Mouse (Mus musculus) adrenal gland, adult 2 months (tissue): Measurements from ENCODE around the gene Gh. TPM values are rescaled to one million over a fixed set of nuclear protein-coding genes. Genes with fewer than 3 reads are reported as not detected.
"Not testable (repeated sequence)": the region's sequence is repeated elsewhere in the genome, so short reads cannot be mapped to it uniquely, and the experiment has no call there.

Experiments
- DNase-seq: peaks from one replicate; pipeline ENCODE4 v3.0.0; 2021
- long read RNA-seq: library from polyadenylated mRNA; stranded (forward); transcript quantifications from one replicate; pipeline ENCODE4 v2.0.0, GENCODE M21; 2021
- polyA plus RNA-seq: library from polyadenylated mRNA; depleted of rRNA; stranded (reverse); fragments of >200 nt; gene quantifications from 2 replicates; pipeline ENCODE4 v1.2.3, GENCODE M21; 2012; rRNA removed
- total RNA-seq, 2 experiments: library from RNA; stranded (reverse); gene quantifications; 2 replicates each; pipeline ENCODE4 v1.2.3; 2021

Gene Gh
- total RNA-seq (not detected), polyA plus RNA-seq (not detected in 2 replicates)
- long read RNA-seq, result 0 reads

DNA sequence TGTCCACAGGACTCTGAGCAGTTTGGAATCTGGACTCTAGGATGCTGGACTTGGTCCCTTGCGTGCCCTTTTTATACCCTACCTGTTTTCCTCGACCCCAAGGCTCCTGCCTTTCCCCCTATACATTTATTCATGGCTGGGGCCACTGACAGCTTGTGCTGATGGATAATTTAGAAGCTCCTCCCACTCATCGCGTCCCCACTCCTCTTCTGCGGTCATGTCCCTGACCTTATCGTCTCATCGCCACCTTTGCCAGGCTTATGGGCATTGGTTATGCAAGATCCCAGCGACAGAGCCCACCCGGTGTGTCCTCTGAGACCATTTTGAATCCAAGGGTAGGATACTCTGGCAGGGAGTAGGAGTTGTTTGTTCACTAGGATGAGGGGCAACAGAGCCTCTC, at the start of gene Gh:
Gene Gh (minus strand): TSS at position 101 of the 400 bp plus-strand sequence.
- no peak for DNase-seq

DNA sequence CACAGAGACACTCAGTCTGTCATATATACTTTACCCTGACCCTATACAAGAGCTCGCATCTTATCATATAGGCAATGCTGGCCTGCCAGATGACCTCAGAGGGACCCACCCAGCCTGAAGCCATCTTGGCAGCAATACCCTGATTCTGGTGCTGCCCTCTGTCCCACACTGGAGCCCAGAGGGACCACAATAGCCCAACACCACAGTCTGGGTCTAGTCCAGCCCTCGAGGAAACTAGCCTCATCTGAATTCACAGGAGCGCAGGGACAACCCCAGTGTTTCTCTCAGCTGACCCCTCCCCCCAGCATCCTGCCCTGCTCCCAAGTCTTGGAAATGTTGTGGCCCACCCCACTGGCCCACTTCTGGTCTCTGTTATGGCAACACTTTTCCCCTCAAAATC, 49.6 kb upstream of the Gh start:
- no peak for DNase-seq

DNA sequence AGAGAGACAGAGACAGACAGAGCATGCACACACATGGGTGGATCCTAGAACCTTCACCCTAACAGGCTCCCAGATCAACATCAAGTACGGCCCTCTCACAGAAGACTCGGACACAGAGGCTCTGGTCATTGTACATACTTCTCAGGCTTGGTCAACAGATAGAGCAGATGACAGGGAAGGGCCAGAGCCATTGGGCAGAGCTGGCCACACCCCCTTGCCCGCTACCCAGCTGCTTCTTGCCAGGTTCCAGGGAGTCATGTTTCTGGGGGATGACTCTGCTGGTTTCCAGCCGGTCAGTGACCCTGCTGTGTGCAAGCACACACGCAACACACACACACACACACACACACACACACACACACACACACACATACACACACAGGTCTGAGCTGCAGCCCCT, 49.2 kb upstream of the Gh start:
- peak; percentile 42 for DNase-seq

DNA sequence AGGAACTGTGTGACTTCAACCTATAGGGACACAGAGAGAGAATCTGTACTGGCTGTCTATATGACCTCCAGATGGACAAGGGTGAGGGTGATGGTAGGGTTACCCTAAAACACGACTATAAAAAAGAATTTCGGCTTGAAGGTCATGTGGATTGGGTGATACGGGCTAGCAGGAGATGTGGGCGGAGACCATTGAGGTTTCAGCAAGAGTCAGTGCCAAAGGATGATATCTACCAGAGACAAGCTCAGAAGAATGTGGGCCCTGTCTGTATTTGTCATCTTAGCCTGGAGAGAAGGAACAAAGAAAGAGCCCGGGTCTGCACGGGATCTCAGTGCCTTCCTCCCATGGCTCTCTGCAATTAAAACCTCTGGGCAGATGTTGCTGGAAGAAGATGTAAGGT, 48.1 kb upstream of the Gh start:
- DNase-seq, result no peak

DNA sequence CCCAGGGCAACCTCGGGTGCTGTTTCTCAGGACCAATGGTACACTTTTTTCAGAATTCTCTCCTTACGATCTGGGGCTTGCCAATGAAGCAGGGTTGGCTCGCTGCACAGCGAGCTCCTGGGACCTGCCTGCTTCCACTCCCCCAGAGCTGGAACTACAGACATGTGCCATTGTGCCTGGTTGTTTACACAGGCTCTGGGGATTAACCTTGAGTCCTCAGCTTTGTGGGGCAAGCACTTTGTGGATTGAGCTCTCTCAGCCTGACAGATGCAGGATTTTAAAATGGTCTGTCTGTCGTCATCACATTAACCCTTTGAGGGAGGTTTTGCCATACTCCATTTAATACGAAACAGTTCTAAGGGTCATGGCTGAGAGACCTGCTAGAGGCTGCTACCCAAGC, 43.2 kb upstream of the Gh start:
- no peak for DNase-seq

DNA sequence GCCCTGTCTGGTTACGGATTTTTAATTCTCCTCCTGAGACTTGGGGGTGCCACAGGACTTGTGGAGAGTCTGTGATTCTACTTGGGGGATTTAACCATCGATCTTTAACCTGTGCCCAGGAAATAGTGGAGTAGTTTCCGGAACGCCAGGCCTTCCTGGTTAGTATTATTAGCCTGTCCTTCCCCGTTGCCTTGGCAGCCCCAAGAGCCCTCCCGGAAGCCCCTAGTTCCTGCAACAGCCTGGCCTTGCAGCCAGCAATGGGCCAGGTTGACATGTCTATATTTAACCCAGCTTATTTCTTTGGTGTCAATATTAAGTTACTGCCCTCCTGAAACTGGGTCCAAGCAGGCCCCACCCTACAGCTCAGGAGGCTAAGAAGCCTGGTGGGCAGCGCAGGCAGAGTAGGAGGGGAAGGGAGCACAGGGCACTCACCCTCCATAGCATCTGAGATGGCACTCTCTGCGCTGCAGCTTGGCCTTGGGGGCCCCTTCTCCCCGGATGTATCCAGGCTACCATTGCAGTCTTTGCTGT, 39.4 kb upstream of the Gh start:
- DNase-seq, result peak; percentile 24

DNA sequence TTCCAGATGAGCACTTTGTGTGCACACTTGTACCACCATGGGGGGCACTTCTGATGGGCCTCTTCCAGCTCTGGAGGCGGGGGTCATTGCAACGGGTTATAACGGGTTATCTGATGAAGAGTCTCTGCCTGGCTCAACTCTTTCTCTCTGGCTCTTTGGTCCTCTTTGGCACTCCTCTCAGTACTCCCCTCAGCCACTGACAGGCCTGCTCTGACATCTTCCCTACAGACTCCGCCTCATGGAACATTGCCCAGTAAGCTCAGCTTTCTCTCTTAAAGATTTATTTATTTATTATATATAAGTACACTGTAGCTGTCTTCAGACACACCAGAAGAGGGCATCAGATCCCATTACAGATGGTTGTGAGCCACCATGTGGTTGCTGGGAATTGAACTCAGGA, 37.7 kb upstream of the Gh start:
- not testable (repeated sequence) for DNase-seq

DNA sequence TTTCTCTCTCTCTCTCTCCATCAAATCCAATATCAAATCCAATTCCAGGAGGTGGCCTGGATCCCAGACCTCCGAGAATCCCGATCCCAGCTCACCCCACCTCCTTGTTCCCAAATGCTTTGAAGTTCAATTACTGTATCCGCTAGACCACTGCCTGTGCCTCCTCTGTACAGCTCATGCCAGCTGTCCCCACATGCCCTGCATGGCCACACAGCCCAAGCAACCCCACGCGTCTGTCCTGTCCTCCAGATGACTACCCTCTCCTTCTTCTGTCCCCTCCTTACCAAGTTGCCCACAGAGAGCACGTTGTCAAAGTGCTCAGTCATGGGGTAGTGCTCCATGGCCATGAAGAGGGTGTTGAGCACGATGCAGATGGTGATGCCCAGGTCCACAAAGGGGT, 37.2 kb upstream of the Gh start:
- no peak for DNase-seq

DNA sequence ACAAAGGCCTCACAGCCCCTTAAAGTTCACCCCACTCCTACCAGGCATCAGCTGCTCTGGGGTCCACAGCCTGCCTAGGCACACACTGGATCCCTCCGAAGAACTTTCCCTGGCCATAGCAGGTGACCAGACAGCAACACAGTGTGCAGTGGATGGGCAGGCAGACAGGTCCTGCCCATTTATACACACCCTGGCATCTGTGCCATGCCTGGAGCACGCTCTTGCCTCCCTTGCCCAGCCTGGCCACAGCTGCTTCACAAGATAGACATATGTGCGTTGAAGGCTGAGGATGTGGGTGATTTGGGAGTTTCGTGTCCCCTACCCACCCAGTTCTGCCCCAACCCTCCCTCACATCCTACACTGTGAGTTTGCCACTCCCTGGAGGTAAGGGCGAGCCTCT, 36.4 kb upstream of the Gh start:
- no peak for DNase-seq

DNA sequence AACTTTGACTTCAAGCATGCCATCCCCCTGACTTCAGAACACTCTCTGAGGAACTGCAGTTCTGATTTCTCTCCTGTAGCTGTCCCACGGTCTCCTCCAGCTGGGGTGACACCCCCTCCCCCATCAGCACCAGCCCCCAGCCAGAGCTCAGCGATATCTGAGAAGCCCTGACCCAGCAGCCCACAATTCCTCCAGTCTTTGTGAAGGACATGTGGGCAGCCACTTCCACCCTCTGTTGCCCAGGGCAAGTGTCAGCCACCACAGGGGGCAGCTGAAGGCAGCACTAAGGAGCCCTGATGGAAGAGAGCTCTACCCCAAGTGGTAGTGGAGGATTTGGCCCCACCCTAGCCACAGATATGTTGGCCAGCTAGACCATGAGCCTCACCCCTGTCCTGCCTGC, 32.4 kb upstream of the Gh start:
- no peak for DNase-seq

DNA sequence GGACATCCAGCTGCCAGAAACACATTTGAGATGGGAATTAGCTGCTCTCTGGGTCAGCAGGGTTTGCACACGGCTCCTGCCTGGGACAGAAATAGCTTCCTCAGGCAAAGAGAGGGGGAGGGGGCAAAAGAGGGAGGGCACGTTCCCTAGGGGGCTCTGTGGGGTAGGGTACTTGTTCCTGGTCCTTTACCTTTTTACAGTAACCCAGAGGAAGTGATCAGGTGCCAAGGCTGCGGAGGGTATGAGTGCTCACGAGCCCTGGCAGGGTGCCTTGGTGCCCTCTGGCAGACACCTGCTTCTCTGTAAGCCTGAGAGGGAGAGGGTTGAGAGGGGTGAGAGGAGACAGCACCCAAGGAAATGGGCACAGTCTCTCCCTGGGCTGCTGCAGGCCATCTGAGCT, 30.8 kb upstream of the Gh start:
- no peak for DNase-seq

DNA sequence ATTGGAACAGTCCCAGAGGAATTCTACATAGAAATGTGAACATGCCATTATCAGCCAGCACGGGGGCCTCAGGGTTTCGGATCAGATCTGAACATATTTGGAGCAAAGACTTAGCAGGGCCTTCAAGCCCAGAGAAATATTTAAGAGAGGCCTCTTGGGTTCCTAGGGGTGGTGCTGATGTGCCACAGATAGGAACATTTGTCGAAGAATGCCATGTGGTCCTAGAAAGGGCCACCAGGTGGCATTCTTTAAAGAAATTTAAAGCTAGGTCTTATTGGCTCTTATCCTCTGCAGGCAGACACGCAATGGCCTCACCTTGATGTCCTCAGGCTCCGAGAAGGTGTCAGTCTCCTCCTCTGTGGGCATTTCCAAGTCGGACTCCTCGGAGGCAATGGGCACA, 28.0 kb upstream of the Gh start:
- DNase-seq, result peak; percentile 27

DNA sequence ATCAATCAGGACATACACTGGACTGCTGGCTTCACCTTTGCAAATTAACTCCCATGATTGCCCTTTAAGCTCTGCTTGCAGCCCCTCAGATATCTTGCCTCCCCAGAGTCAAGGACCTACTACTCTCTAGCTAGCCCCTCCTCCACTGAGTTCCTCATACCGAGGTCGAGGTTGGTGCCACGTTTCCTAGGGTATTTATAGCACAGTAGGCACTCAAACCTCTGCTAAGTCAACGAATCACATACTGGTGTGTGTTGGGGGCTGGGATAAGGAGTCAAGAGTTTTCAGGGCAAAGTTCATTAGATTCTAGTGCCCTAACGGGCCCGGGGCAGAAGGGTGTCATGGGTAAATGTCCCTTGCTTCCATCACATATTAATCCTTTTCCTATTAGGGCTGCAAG, 27.5 kb upstream of the Gh start:
- DNase-seq, result no peak

DNA sequence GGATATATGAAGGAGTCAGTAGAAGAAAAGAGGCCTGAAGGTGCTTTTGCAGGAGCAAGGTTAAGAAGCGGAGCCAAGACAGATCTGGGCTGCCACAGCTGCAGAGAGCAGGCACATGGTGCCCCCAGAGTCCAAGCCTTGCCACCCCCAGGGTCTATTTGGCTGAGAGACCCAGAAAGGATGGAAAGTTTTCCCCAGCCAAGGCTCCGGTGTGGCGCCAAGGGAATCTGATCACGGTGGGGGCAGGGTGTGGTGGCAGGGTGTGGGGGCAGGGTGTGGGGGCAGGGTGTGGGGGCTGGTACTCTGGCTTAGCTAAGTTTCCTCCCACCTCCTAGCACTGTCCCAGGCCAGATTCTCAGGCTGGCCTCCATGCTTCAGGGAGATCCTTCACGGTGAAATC, 26.9 kb upstream of the Gh start:
- DNase-seq, result no peak

DNA sequence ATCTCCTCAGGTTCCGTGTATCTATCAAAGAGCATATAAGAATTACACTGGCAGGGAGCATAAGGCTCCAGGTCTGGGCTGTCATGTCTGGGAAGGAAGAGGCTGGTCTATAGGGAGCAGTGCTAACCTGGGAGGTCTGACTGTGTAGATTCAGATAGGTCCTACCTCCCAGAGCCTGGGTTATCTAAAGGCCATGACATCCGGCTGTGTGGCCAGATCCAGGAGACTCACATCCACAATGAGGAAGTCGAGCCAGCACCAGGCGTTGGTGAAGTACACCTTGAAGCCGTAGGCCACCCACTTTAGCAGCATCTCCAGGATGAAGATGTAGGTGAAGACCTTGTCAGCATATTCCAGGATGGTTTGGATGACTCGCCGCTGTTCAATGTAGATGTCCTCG, 24.8 kb upstream of the Gh start:
- no peak for DNase-seq

DNA sequence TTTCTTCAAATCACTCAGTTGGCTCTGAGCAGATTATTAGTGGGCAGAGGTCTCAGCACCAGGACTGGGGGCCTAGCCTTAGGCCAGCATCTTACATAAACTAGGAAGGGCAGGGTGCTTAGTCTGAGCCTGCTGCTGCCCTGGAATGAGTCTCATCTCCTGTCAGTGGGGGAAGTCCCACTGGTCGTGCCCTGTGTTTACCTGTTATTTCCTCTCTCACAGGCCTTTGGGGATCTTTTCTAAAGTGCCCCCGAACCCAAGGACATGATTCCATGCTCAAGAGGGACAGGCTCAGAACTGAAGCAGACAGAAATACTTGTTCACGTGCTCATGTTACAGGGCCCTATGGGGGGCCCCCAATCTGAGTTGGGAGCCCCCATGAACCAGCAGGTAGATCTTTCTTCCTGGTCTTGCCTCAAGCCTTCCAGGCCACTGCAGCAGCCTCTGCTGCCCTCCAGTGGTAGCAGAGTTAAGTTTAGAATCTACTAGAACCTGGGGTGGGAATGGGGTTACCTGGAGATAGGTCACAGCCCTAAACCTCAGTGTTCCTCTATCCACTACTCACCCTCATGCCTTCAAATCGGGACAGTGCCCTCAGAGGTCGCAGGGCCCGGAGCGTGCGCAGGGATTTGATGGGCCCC, 24.0 kb upstream of the Gh start:
- DNase-seq, result peak; percentile 61

DNA sequence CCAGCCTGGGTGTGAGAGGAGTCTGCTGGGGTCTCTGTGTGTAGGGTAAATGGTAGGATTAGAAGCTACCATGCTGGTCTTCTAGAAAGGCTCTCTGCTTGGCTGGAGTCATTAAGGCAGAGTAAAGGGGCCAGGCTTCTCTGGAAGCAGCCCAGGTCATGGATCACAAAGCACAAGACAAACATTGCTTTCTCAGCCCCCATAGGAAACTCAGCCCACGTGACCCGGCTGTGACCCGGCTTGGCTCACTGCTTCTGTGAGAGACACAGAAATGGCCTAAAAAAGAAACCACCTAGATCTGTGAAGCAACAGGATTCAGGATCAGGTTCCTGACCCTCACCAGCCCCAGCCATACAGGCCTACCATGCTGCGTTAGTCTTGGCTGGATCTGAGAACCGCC, 23.2 kb upstream of the Gh start:
- DNase-seq, result no peak

DNA sequence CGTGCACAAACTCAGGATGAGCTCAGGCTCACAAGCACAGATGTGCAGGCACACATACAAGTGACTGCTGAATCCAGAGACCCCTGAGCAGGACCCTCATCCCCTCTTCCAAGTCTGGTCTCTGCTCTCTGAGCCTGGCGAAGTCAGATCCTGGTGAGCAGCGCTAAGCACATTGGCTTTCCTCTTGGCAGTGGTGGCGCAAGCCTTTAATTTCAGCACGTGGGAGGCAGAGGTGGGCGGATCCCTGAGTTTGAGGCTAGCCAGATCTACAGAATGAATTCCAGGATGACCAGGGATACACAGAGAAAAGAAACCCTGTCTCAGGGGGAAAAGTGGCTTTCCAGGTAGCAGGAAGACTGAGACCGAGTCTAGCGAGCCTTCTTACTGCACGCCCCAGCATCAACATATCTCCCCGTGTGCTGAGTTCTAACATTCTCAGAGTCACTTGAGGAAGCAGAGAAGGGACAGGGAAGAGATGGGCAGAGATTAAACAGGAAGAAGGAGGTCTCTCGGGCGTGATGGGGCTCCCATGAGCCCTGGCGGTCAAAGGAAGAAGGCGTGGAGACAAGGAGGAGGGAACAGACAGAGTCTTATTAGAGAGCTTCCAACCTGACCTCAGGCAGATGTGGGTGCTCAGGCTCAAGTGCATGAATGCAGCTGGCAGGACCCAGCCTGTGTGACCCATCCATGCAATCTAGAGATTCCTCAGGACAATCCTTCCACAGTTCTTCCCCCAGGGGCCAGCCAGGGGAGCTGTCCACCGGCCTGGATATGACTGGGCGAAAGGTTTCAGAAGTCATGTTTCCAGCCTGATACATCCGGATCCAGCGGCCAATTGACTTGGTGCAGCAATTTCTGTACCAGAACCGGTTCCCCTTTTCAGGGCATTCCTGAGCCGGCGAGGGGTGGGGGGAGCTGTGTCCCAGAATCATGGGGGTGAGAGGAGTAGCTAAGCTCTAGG, 17.0 kb upstream of the Gh start:
- no peak for DNase-seq

DNA sequence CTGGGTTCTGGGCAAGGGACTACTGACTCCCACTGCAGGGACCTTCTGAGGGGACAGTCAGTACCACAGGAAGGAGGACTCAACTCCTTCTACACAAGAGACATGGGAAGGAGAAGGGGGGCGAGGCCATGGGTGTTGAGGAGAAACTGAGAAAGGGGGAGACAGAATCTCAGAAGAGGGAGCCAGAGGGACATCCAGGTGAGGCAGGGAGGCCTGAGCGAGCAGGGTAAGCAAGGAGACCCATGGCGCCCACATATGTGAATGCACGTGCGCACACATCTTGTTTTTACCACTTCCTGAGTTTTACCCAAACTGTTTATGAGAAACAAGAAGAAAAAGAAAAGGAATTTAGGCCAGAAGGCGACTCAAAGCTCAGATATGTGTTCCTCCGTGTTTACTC, 16.1 kb upstream of the Gh start:
- no peak for DNase-seq

DNA sequence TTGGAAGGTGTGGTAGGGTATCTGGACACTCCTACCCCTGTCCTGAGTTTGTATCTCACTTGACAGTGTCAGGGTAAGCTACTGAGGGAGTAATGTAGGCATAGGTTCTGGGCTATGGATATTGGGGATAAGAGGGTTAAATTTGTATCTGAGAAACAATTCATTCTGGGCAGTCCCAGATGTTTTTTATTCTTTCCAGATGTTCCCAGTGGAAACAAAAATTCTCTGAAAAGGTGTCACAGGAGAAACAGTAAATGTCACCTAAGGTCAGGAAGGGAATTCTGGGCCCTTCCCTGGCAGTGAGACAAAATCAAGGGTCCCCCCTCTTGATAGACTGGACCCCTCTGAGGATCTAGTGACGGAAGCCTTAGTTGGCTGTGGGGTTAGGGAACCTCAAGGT, 14.8 kb upstream of the Gh start:
- no peak for DNase-seq

DNA sequence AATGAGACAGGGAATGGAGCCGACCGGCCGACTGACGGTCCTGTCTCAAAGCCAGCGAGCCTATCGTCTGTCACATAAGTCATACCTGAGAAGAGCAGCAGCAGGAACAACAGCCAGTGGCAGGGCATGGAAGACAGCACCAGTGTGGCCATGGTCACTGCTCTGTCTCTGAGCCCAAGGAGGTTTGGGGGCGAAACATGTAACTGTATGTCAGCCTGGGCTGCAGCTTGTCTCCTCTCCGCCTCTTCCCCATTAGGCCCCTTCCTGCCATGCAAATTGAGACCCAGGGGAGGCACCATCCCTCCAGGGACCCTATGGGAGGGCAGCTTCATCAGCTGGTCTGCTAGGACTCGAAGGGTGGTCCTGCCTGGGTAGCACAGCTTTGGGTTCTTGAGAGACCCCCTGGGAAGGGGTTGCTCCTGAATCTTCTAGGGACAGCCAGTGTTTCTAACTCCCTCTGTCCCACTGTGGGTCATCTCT, 12.7 kb upstream of the Gh start, which contains the start of gene Cd79b:
Gene Cd79b (minus strand): TSS at position 430 of the 480 bp plus-strand sequence.
- no peak for DNase-seq

DNA sequence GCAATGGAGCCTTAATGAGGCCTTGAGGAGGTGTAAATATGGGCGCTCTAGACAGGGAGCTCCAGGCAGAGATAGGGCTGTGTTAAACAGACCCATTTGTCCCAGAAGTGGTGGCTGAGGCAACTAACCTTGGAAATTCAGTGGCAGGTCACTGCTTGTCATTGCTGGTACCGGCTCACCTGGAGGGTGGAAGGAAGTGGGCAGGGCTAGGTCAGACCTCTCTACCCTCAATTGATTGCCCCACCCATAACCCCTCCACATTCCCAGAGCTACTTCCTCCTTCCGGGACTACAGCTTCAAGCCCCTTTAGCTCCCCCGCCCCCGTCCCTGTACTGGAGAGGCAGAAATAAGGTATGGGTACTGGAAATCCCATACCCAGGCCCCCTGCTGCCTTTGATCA, 11.9 kb upstream of the Gh start:
- no peak for DNase-seq

DNA sequence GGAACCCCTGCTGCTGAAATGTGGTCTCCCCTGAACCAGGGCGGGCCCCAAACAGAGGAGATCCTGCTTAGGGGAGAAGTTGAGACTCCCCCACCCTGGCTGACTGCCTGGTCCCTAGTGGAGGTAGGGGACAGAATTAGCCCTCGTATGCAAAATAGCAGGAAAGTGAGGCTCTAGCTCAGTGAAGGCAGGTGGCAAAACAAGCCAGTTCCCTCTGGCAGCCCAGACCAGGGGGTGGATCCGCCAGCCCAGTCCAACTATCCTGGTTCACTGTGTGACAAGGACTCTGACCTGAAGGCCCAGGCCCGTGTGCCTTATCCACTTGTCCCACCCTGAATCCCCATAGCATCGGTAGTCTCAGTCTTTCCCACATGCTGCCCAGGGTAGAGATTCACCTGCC, 8.5 kb upstream of the Gh start:
- DNase-seq, result no peak
